Mouse (Mus musculus): ENCODE results near the gene Eif1.
A peak's percentile ranks its signal among the peaks of the same experiment; 100 is the strongest.

- no peak for TF ChIP-seq POLR2A (IDR thresholded peaks at IDR 0.05; ENCODE audit: extremely low read depth, insufficient read depth, low read length)
- peak; percentile 68 for TF ChIP-seq CTCF (IDR thresholded peaks at IDR 0.05; ENCODE audit: extremely low read depth, insufficient read depth, low read length)
These were observed 43.4 kb downstream of the Eif1 start for GRCm38 (mm10) chr11:100362979-100363562.
